Mouse (Mus musculus) olfactory bulb, adult 2 months (tissue): Measurements from ENCODE around the gene Zfp513.

ENCODE experiments used
- CTCF ChIP-seq: fragments of 200-500 bp; IDR thresholded peaks from 2 replicates; pipeline ENCODE4 v1.5.1; 2012; ENCODE audit warnings: low read depth, mild to moderate bottlenecking, low read length, moderate library complexity; ENCODE audit not compliant: insufficient read depth
- POLR2A ChIP-seq: fragments of 200-500 bp; IDR thresholded peaks from 2 replicates; pipeline ENCODE4 v1.6.1; 2012; ENCODE audit warnings: mild to moderate bottlenecking, low read depth, low read length, moderate library complexity; ENCODE audit not compliant: insufficient read depth

GRCm38 (mm10) chr5:31201042-31201741 is 911 bp downstream of the Zfp513 start:
- TF ChIP-seq CTCF (no peak), POLR2A (no peak)
